Mouse (Mus musculus): ENCODE results near the gene Tfe3. TPM values are rescaled to one million over a fixed set of nuclear protein-coding genes. Genes with fewer than 3 reads are reported as not detected.
"Not testable (repeated sequence)": the region's sequence is repeated elsewhere in the genome, so short reads cannot be mapped to it uniquely, and the experiment has no call there.

Tfe3 gene
- polyA plus RNA-seq, 1 experiment from 2014 or later = 53.5 TPM

- no peak for DNase-seq (ENCODE audit: low read depth, low spot score)
- peaks cover 2% of the 10 kb centered on the region for H3K27me3 ChIP-seq
- TF ChIP-seq CTCF (IDR thresholded peaks at IDR 0.05) = no peak
- ATAC-seq = peak; percentile 70
- ChIA-PET CTCF (interaction anchor here (0.9 to 1.3 kb wide), 3 partner anchors 13 to 27 kb away, joined by 3 to 4 read pairs (median 3); no protein-coding TSS in a partner anchor), POLR2A (no interaction called here)
- in situ Hi-C loops (cut with MboI; ENCODE audit: low pct_unique_long_range_greater_than_20kb) = no loop called here
Measured at GRCm38 (mm10) chrX:7750432-7751116, 11.8 kb upstream of the Tfe3 start, which contains the start of gene Ccdc120. Ccdc120 (minus strand) TSS chrX:7750905.

- ChIA-PET CTCF (interaction anchor here (0.8 to 1.1 kb wide), 2 partner anchors 24 to 38 kb away, joined by 3 to 4 read pairs; no protein-coding TSS in a partner anchor), POLR2A (interaction anchor here (0.6 kb wide), 1 partner anchor 173 kb away, joined by 3 read pairs; no protein-coding TSS in a partner anchor)
- in situ Hi-C loops (cut with MboI; ENCODE audit: low pct_unique_long_range_greater_than_20kb); H3K27me3 ChIP-seq; DNase-seq (ENCODE audit: low read depth, low spot score): not testable (repeated sequence)
- ATAC-seq = peak; percentile 67
Measured at GRCm38 (mm10) chrX:7753627-7754026, 8.7 kb upstream of the Tfe3 start.

GRCm38 (mm10) chrX:7762921-7763197, 499 bp downstream of the Tfe3 start:
- CTCF ChIA-PET = interaction anchor here (0.9 kb wide), 1 partner anchor 12 kb away, joined by 3 read pairs; the partner anchor contains the start of gene Ccdc120
- POLR2A ChIA-PET = interaction anchor here (0.6 kb wide), 1 partner anchor 13 kb away, joined by 3 read pairs; no protein-coding TSS in a partner anchor
- no peak for DNase-seq (ENCODE audit: low read depth, low spot score)
- in situ Hi-C loops (cut with MboI; ENCODE audit: low pct_unique_long_range_greater_than_20kb) = no loop called here
- peak; percentile 1 for ATAC-seq
- H3K27me3 ChIP-seq = no peaks in the 10 kb centered on the region
- no peak for TF ChIP-seq CTCF (IDR thresholded peaks at IDR 0.05)

DNA sequence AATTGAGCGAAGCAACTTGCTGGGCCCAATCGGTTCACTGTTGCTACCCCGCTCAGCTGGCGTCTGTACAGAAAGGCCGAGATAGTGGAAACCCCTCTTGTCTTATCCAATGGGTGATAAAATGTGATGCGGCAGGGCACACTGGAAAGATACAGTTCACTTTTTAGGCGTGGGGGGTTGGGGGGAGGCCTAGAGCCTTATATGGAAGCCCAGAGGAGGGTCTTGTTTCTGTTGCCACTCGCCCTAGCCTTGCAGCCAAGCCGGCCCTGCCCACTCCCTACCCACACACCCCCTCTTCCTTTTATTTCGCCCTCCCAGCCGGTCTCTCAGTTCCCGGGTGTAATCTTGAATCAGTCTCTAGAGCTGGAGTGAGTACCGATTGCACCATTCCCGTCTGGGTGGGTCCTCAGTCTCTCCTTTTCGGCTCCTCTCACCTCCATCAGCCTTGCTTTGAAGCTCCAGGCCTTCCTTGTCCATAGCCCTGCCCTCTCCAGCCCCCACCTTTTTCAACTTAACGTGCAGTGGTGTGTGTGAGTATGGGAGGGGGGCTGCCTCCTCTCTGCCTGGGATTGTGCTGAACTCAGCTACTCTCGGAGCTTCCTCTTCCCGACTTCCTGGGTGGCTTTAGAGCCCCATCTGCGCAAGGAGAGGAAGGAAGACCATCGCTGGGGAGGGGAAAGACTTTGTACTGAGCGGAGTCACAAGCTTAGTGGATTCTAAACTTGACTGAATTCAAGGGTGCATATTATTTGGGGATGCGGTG, 1.5 kb downstream of the Tfe3 start:
- no peak for TF ChIP-seq CTCF (IDR thresholded peaks at IDR 0.05)
- no peaks in the 10 kb centered on the region for H3K27me3 ChIP-seq
- POLR2A ChIA-PET = interaction anchor here (0.6 kb wide), 1 partner anchor 12 kb away, joined by 3 read pairs; no protein-coding TSS in a partner anchor
- CTCF ChIA-PET = interaction anchor here (0.6 to 0.9 kb wide), 3 partner anchors 13 to 147 kb away, joined by 3 read pairs; partner anchors contain the start of gene Ccdc120
- ATAC-seq (no peak), DNase-seq (ENCODE audit: low read depth, low spot score) (no peak)
- in situ Hi-C loops (cut with MboI; ENCODE audit: low pct_unique_long_range_greater_than_20kb) = no loop called here

- DNase-seq (ENCODE audit: low read depth, low spot score) (no peak), ATAC-seq (no peak)
- TF ChIP-seq CTCF (IDR thresholded peaks at IDR 0.05) = no peak
- ChIA-PET CTCF (interaction anchor here (0.8 kb wide), 1 partner anchor 14 kb away, joined by 3 read pairs; the partner anchor contains the start of gene Ccdc120), POLR2A (no interaction called here)
- H3K27me3 ChIP-seq = no peaks in the 10 kb centered on the region
- in situ Hi-C loops (cut with MboI; ENCODE audit: low pct_unique_long_range_greater_than_20kb) = no loop called here
Measured at GRCm38 (mm10) chrX:7764657-7765280, 2.4 kb downstream of the Tfe3 start.

GRCm38 (mm10) chrX:7765281-7765670, 2.9 kb downstream of the Tfe3 start:
- POLR2A ChIA-PET = no interaction called here
- no peak for TF ChIP-seq CTCF (IDR thresholded peaks at IDR 0.05)
- no peaks in the 10 kb centered on the region for H3K27me3 ChIP-seq
- CTCF ChIA-PET = no interaction called here
- DNase-seq (ENCODE audit: low read depth, low spot score) = no peak
- no peak for ATAC-seq
- in situ Hi-C loops (cut with MboI; ENCODE audit: low pct_unique_long_range_greater_than_20kb) = no loop called here

- no peak for TF ChIP-seq CTCF (IDR thresholded peaks at IDR 0.05)
- ChIA-PET POLR2A (no interaction called here), CTCF (no interaction called here)
- DNase-seq (ENCODE audit: low read depth, low spot score) = no peak
- in situ Hi-C loops (cut with MboI; ENCODE audit: low pct_unique_long_range_greater_than_20kb) = no loop called here
- no peaks in the 10 kb centered on the region for H3K27me3 ChIP-seq
- ATAC-seq = peak; percentile 61
Measured at GRCm38 (mm10) chrX:7765764-7766163, 3.4 kb downstream of the Tfe3 start.

- POLR2A ChIA-PET = interaction anchor here (0.7 to 0.9 kb wide), 2 partner anchors 43 to 56 kb away, joined by 3 read pairs; no protein-coding TSS in a partner anchor
- DNase-seq (ENCODE audit: low read depth, low spot score) (no peak), ATAC-seq (no peak)
- CTCF ChIA-PET = interaction anchor here (1.2 kb wide), 1 partner anchor 9 kb away, joined by 3 read pairs; no protein-coding TSS in a partner anchor
- H3K27me3 ChIP-seq = peaks cover 2% of the 10 kb centered on the region
- in situ Hi-C loops (cut with MboI; ENCODE audit: low pct_unique_long_range_greater_than_20kb) = no loop called here
- no peak for TF ChIP-seq CTCF (IDR thresholded peaks at IDR 0.05)
Measured at GRCm38 (mm10) chrX:7769302-7770017, 7.1 kb downstream of the Tfe3 start.

DNA sequence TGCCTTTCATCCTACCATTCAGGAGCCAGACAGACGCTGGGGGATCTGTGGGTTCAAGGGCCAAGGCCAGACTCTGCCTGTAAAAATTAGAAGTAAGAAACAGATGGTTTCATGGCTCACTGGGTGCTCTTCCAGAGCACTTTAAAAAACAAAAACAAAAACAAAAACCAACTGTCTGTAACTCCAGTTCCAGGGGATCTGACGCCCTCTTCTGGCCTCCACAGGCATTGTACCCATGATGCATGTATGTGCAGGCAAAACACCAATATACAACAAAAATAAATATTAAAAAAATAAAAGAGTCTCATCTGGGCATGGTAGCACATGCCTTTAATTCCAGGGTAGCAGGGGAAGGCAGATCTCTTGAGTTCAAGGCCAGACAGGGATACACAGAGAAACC, 10.4 kb downstream of the Tfe3 start:
- CTCF ChIA-PET = no interaction called here
- H3K27me3 ChIP-seq = peaks cover 3% of the 10 kb centered on the region
- POLR2A ChIA-PET = no interaction called here
- ATAC-seq (no peak), DNase-seq (ENCODE audit: low read depth, low spot score) (no peak)
- TF ChIP-seq CTCF (IDR thresholded peaks at IDR 0.05) = no peak
- in situ Hi-C loops (cut with MboI; ENCODE audit: low pct_unique_long_range_greater_than_20kb) = no loop called here
